Mouse (Mus musculus): ENCODE measurements around the gene Scgb3a1. TPM values are rescaled to one million over a fixed set of nuclear protein-coding genes. Genes with fewer than 3 reads are reported as not detected.

The Scgb3a1 gene
- polyA plus RNA-seq, 1 experiment from 2014 or later: not detected

Other genes starting within 250 kb of the Scgb3a1 start
- not detected in 3 replicates for gene Olfr1389, start 240.5 kb upstream of the Scgb3a1 start, polyA plus RNA-seq (2018)
- not detected in 3 replicates for gene Olfr1388, start 227.0 kb upstream of the Scgb3a1 start, polyA plus RNA-seq (2018)
- gene Olfr1387, start 208.3 kb upstream of the Scgb3a1 start, polyA plus RNA-seq (2018): not detected in 3 replicates
- not detected in 3 replicates for gene Olfr1386, start 198.6 kb upstream of the Scgb3a1 start, polyA plus RNA-seq (2018)
- gene Olfr1385, start 174.5 kb upstream of the Scgb3a1 start, polyA plus RNA-seq (2018): not detected in 3 replicates
- gene Olfr1384, start 156.9 kb upstream of the Scgb3a1 start, polyA plus RNA-seq (2018): not detected in 3 replicates
- gene Olfr1383, start 144.0 kb upstream of the Scgb3a1 start, polyA plus RNA-seq (2018): not detected in 3 replicates
- gene Olfr1382, start 135.4 kb upstream of the Scgb3a1 start, polyA plus RNA-seq (2018): not detected in 3 replicates
- gene Olfr1381, start 120.2 kb upstream of the Scgb3a1 start, polyA plus RNA-seq (2018): not detected in 3 replicates
- not detected in 3 replicates for gene Olfr1380, start 106.7 kb upstream of the Scgb3a1 start, polyA plus RNA-seq (2018)
- gene Flt4, start 54.3 kb upstream of the Scgb3a1 start, polyA plus RNA-seq (2018): 0.03 to 0.32 TPM (median 0.10 TPM) in 3 replicates
- gene Cnot6, start 49.1 kb downstream of the Scgb3a1 start, polyA plus RNA-seq (2018): 24.6 to 40.8 TPM (median 29.3 TPM) in 3 replicates
- not detected in 3 replicates for gene Gfpt2, start 130.6 kb downstream of the Scgb3a1 start, polyA plus RNA-seq (2018)
- gene Mapk9, start 183.1 kb downstream of the Scgb3a1 start, polyA plus RNA-seq (2018): 33.3 to 49.2 TPM (median 41.3 TPM) in 3 replicates
- not detected in 3 replicates for gene Rasgef1c, start 238.2 kb downstream of the Scgb3a1 start, polyA plus RNA-seq (2018)

All from macrophage (primary cell).